Mouse (Mus musculus): Measurements from ENCODE around the gene Top3b. TPM values are rescaled to one million over a fixed set of nuclear protein-coding genes. Genes with fewer than 3 reads are reported as not detected.
"Not testable (repeated sequence)": the region's sequence is repeated elsewhere in the genome, so short reads cannot be mapped to it uniquely, and the experiment has no call there.

Gene Top3b
- polyA plus RNA-seq (2015; fragmentation: Nextera tagmentation; extraction: Ambion mirVana), result 64.8 and 79.3 TPM in 2 replicates

GRCm38 (mm10) chr16:16870617-16871331 is at the start of gene Top3b, which contains the start of gene Vpreb1:
TSS of gene Top3b (plus strand) at chr16:16870736.
TSS of gene Vpreb1 (minus strand) at chr16:16870843.
- WGBS, result under 1% methylated on average over 49 of the region's 49 CpGs
- H3K9me3 ChIP-seq (replicated peaks), result no peaks in the 10 kb centered on the region
- peak; percentile 94 for ATAC-seq (ENCODE audit: insufficient number of reproducible peaks, low FRiP score, low TSS enrichment, low read depth)

DNA sequence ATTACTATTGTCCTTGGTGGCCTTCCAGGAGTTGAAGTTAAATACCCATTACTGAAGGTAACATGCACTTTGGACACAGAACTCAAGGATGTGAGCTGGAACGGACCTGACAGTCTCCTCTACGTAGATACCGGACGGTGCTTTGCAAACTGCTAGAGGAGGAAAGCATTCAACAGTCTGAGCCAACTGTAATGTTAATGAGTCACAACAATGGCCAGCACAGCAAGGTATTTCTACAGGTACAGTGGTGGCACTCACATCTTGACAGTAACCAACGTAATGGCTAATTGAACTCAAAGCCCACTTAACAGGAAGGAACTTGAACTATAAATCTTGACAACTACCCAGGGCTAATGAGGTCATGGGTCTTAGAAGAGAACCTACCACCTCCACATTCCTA is 45.1 kb upstream of the Top3b start:
- 40% methylated on average over 5 of the region's 5 CpGs for WGBS
- Histone ChIP-seq H3K9ac (no peak overlapping the region), H3K27me3 (no peaks in the 10 kb centered on the region), H3K9me3 (replicated peaks) (no peaks in the 10 kb centered on the region), H3K4me3 (replicated peaks) (no peak overlapping the region), H3K36me3 (no peaks in the 10 kb centered on the region), H3K4me1 (peaks cover 6% of the 10 kb centered on the region; the same call in 1 of the 2 replicates), H3K4me2 (replicated peaks) (no peak overlapping the region), H3K27ac (replicated peaks) (no peak overlapping the region)
- ATAC-seq (ENCODE audit: insufficient number of reproducible peaks, low FRiP score, low TSS enrichment, low read depth), result no peak

More at GRCm38 (mm10) chr16:16870617-16871331, at the start of gene Top3b, which contains the start of gene Vpreb1:
- H3K36me3 ChIP-seq, result peaks cover 7% of the 10 kb centered on the region
- peak within 1 kb of the TSS; percentile 77 for H3K4me3 ChIP-seq (replicated peaks)
- peak within 1 kb of the TSS; percentile 96 for H3K27ac ChIP-seq (replicated peaks)
- H3K27me3 ChIP-seq, result no peaks in the 10 kb centered on the region
- H3K9ac ChIP-seq, result peak within 1 kb of the TSS; percentile 91
- peaks cover 10% of the 10 kb centered on the region for H3K4me1 ChIP-seq
- H3K4me2 ChIP-seq (replicated peaks), result peak within 1 kb of the TSS; percentile 62

- 94% methylated on average over 2 of the region's 2 CpGs for WGBS
Observed at GRCm38 (mm10) chr16:16826223-16826622, 44.3 kb upstream of the Top3b start.

GRCm38 (mm10) chr16:16828757-16829615 is 41.5 kb upstream of the Top3b start, which contains the start of gene Spag6l:
TSS of gene Spag6l (minus strand) at chr16:16829456.
- Histone ChIP-seq H3K9me3 (replicated peaks) (no peaks in the 10 kb centered on the region), H3K4me3 (replicated peaks) (peak within 1 kb of the TSS; percentile 39), H3K4me1 (peaks cover 6% of the 10 kb centered on the region; the same call in 1 of the 2 replicates), H3K36me3 (no peaks in the 10 kb centered on the region), H3K4me2 (replicated peaks) (peak within 1 kb of the TSS; percentile 80), H3K9ac (no peak within 1 kb of the TSS), H3K27ac (replicated peaks) (no peak within 1 kb of the TSS), H3K27me3 (no peaks in the 10 kb centered on the region)
- WGBS, result 7% methylated on average over 33 of the region's 33 CpGs
- ATAC-seq (ENCODE audit: insufficient number of reproducible peaks, low FRiP score, low TSS enrichment, low read depth), result peak; percentile 63

More at GRCm38 (mm10) chr16:16826223-16826622, 44.3 kb upstream of the Top3b start:
- Histone ChIP-seq H3K9ac (no peak overlapping the region), H3K27me3 (no peaks in the 10 kb centered on the region), H3K36me3 (no peaks in the 10 kb centered on the region), H3K4me2 (replicated peaks) (no peak overlapping the region), H3K9me3 (replicated peaks) (no peaks in the 10 kb centered on the region), H3K27ac (replicated peaks) (no peak overlapping the region), H3K4me1 (peaks cover 6% of the 10 kb centered on the region; the same call in 1 of the 2 replicates), H3K4me3 (replicated peaks) (no peak overlapping the region)
- no peak for ATAC-seq (ENCODE audit: insufficient number of reproducible peaks, low FRiP score, low TSS enrichment, low read depth)

DNA sequence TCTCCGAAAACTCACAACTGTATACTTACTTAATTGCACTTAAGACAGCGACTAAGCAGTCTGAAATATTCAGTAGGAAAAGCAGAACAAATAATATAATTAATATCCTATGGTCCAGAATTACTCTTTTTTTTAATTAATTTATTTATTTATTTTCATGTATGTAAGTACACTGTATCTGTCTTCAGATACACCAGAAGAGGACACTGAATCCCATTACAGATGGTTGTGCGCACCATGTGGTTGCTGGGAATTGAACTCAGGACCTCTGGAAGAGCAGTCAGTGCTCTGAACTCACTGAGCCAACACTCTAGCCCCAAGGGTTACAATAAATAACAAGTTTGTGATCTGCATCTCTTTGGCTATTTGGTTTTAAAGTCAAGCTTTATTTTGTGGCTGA is 40.9 kb upstream of the Top3b start:
- 83% methylated on average over 3 of the region's 3 CpGs for WGBS
- Histone ChIP-seq H3K4me1 (peaks cover 6% of the 10 kb centered on the region; the same call in 1 of the 2 replicates), H3K9me3 (replicated peaks) (no peaks in the 10 kb centered on the region), H3K27ac (replicated peaks) (no peak overlapping the region), H3K9ac (no peak overlapping the region), H3K4me3 (replicated peaks) (no peak overlapping the region), H3K36me3 (no peaks in the 10 kb centered on the region), H3K4me2 (replicated peaks) (no peak overlapping the region), H3K27me3 (no peaks in the 10 kb centered on the region)
- no peak for ATAC-seq (ENCODE audit: insufficient number of reproducible peaks, low FRiP score, low TSS enrichment, low read depth)

- Histone ChIP-seq H3K36me3 (no peaks in the 10 kb centered on the region), H3K9me3 (replicated peaks) (no peaks in the 10 kb centered on the region)
Observed at GRCm38 (mm10) chr16:16849196-16849595, 21.3 kb upstream of the Top3b start.

DNA sequence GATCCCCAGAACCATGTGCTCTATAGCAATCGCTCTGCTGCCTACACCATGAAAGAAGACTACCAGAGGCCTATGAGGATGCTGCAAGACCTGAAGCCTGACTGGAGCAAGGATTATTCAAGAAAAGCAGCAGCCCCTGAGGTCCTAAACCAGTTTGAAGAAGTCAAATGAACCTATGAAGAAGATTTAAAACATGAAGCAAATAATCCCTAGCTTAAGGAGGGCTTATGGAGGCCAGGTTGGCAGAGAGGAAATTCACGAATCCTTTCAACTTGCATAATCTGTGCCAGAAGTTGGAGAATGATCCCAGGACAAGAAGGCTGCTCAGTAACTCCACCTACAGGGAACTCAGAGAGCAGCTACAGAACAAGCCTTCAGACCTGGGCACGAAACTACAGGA is 18.1 kb upstream of the Top3b start:
- Histone ChIP-seq H3K9ac (no peak overlapping the region), H3K27me3 (no peaks in the 10 kb centered on the region), H3K36me3 (no peaks in the 10 kb centered on the region), H3K27ac (replicated peaks) (no peak overlapping the region), H3K4me3 (replicated peaks) (no peak overlapping the region), H3K9me3 (replicated peaks) (no peaks in the 10 kb centered on the region), H3K4me2 (replicated peaks) (no peak overlapping the region), H3K4me1 (no peaks in the 10 kb centered on the region)
- no peak for ATAC-seq (ENCODE audit: insufficient number of reproducible peaks, low FRiP score, low TSS enrichment, low read depth)
- 78% methylated on average over 3 of the region's 3 CpGs for WGBS

More at GRCm38 (mm10) chr16:16849196-16849595, 21.3 kb upstream of the Top3b start:
- no peak for ATAC-seq (ENCODE audit: insufficient number of reproducible peaks, low FRiP score, low TSS enrichment, low read depth)
- H3K4me1 ChIP-seq, result no peaks in the 10 kb centered on the region
- no peak overlapping the region for H3K4me3 ChIP-seq (replicated peaks)
- H3K27me3 ChIP-seq, result no peaks in the 10 kb centered on the region
- no peak overlapping the region for H3K9ac ChIP-seq
- no peak overlapping the region for H3K4me2 ChIP-seq (replicated peaks)
- no peak overlapping the region for H3K27ac ChIP-seq (replicated peaks)

DNA sequence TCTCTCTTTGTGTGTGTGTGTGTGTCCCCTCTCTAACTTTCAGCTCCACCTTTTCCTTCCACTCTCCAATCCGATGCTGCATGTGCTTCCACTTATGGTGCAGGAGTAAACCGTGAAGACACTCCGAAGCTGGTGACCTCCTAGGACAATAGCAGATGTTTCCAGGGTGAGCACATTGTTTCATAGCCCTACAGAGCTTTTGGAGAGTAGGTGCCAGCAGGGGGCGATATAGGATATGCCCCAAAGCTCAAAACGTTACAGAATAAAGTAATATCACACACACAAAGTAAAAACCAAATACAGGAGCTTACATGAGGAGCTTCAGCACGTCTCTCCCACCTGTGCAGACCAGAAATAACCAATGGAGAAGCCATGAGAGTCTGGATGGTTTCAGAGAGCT is 15.7 kb upstream of the Top3b start:
- no peak overlapping the region for H3K9ac ChIP-seq
- no peak overlapping the region for H3K4me2 ChIP-seq (replicated peaks)
- no peak overlapping the region for H3K4me3 ChIP-seq (replicated peaks)
- no peaks in the 10 kb centered on the region for H3K9me3 ChIP-seq (replicated peaks)
- no peaks in the 10 kb centered on the region for H3K27me3 ChIP-seq
- no peak overlapping the region for H3K27ac ChIP-seq (replicated peaks)
- ATAC-seq (ENCODE audit: insufficient number of reproducible peaks, low FRiP score, low TSS enrichment, low read depth), result no peak
- no peaks in the 10 kb centered on the region for H3K36me3 ChIP-seq
- WGBS, result 23% methylated on average over 6 of the region's 6 CpGs
- H3K4me1 ChIP-seq, result no peaks in the 10 kb centered on the region

DNA sequence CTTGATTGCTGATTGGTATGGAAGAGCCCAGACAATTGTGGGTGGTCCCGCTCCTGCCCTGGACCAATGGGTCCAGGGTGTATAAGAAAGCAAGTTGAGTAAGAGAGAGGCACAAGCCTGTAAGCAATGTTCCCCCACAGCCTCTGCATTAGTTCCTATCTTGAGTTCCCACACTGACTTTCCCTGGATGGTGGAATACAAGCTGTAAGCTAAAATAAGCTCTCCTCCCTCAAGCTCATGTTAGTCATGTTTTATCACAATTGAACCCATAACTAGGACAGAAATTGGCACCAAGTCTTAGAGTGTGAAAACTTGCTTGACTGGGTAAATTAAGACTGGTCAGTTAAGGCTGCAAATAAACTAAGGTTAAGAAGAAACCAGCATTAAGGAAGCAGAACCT is 15.0 kb upstream of the Top3b start:
- ATAC-seq (ENCODE audit: insufficient number of reproducible peaks, low FRiP score, low TSS enrichment, low read depth), result no peak
- no peak overlapping the region for H3K4me3 ChIP-seq (replicated peaks)

DNA sequence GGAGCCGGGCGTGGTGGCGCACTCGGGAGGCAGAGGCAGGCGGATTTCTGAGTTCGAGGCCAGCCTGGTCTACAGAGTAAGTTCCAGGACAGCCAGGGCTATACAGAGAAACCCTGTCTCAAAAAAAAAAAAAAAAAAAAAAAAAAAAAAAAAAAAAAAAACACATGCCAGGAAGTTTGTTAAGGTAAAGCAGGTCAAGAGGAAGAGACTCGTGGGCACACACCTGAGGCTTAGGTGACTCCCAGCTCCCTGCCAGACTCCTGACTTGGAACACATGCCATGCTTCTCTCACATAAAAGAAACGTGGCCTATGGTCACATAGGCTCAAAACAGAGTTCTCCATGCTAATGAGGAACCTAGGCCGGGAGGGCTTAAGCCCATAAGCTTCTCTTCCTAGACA is 14.5 kb upstream of the Top3b start:
- not testable (repeated sequence) for H3K4me2 ChIP-seq (replicated peaks); ATAC-seq (ENCODE audit: insufficient number of reproducible peaks, low FRiP score, low TSS enrichment, low read depth)
- WGBS, result 82% methylated on average over 9 of the region's 9 CpGs

More for the DNA sequence above, 15.0 kb upstream of the Top3b start:
- no peak overlapping the region for H3K9ac ChIP-seq
- 97% methylated on average over 1 of the region's 1 CpGs for WGBS
- no peak overlapping the region for H3K27ac ChIP-seq (replicated peaks)
- H3K4me2 ChIP-seq (replicated peaks), result no peak overlapping the region
- no peaks in the 10 kb centered on the region for H3K27me3 ChIP-seq
- no peaks in the 10 kb centered on the region for H3K36me3 ChIP-seq
- no peaks in the 10 kb centered on the region for H3K4me1 ChIP-seq
- H3K9me3 ChIP-seq (replicated peaks), result no peaks in the 10 kb centered on the region

GRCm38 (mm10) chr16:16856731-16857476 is 13.6 kb upstream of the Top3b start:
- no peak for ATAC-seq (ENCODE audit: insufficient number of reproducible peaks, low FRiP score, low TSS enrichment, low read depth)
- H3K4me1 ChIP-seq, result no peaks in the 10 kb centered on the region
- no peak overlapping the region for H3K9ac ChIP-seq
- 71% methylated on average over 13 of the region's 13 CpGs for WGBS
- no peaks in the 10 kb centered on the region for H3K36me3 ChIP-seq
- no peaks in the 10 kb centered on the region for H3K9me3 ChIP-seq (replicated peaks)
- H3K4me3 ChIP-seq (replicated peaks), result no peak overlapping the region
- H3K27ac ChIP-seq (replicated peaks), result no peak overlapping the region
- H3K4me2 ChIP-seq (replicated peaks), result no peak overlapping the region
- H3K27me3 ChIP-seq, result no peaks in the 10 kb centered on the region

More for the DNA sequence above, 14.5 kb upstream of the Top3b start:
- not testable (repeated sequence) for H3K27ac ChIP-seq (replicated peaks); H3K9ac ChIP-seq; H3K36me3 ChIP-seq; H3K27me3 ChIP-seq; H3K9me3 ChIP-seq (replicated peaks); H3K4me3 ChIP-seq (replicated peaks); H3K4me1 ChIP-seq

All from embryonic facial prominence, embryonic 15.5 days (tissue).